Mouse (Mus musculus) liver, adult 2 months (tissue): Measurements from ENCODE around the gene Sds.

Source experiments
- CTCF ChIP-seq: fragments of 200-500 bp; IDR thresholded peaks from 2 replicates; pipeline ENCODE4 v1.5.1; 2011; ENCODE audit warnings: low read depth, low read length, control low read depth
- POLR2A ChIP-seq: fragments of 200-500 bp; IDR thresholded peaks from 2 replicates; pipeline ENCODE4 v1.6.1; 2011; ENCODE audit warnings: low read length, control low read depth; ENCODE audit not compliant: insufficient read depth; ENCODE audit errors: extremely low read depth

DNA sequence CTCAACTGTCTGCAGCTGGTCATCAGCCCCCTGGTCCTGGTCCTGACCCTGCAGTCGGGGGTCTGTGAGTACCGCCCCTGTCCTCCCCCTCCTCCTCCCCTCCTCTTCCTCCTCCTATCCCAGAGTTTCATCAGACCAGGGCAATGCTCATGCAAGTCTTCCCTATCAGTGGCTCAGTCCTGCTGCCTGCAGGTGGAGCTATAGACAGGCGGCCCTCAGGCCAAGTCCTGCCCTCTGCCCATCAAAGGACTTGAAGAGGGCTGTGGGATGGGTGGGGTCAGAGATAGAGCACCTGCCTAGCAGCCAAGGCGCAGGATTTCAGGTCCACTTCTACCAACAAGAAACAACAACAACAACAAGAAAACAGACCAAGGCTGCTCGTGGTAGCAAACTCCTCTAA is 49.4 kb downstream of the Sds start:
- no peak for TF ChIP-seq POLR2A
- peak; percentile 57 for TF ChIP-seq CTCF
